Mouse (Mus musculus): ENCODE measurements around the gene Rcbtb2.

The Rcbtb2 gene

GRCm38 (mm10) chr14:73169926-73170844 lies 47.3 kb downstream of the Rcbtb2 start:
- H3K9me3 ChIP-seq (ENCODE audit: low read length), result no peaks in the 10 kb centered on the region
- peaks cover 4% of the 10 kb centered on the region; the same call in 1 of the 2 replicates for H3K4me1 ChIP-seq (replicated peaks; ENCODE audit: low read depth, low read length)
- H3K4me3 ChIP-seq (replicated peaks; ENCODE audit: low read length), result no peak overlapping the region
- no peaks in the 10 kb centered on the region for H3K27me3 ChIP-seq (ENCODE audit: insufficient read depth, low read length)
- TF ChIP-seq CTCF (conservative IDR thresholded peaks at IDR 0.05; ENCODE audit: low read length) (no peak), POU5F1 (IDR thresholded peaks at IDR 0.05; ENCODE audit: borderline replicate concordance, low read length) (no peak), NANOG (IDR thresholded peaks at IDR 0.05; ENCODE audit: borderline replicate concordance, low read length) (no peak)
- H3K36me3 ChIP-seq (ENCODE audit: insufficient read depth, low read length), result 0 out of 2 replicates have a peak, but pooled peaks cover 2% of the 10 kb centered on the region

GRCm38 (mm10) chr14:73172196-73173011 lies 49.6 kb downstream of the Rcbtb2 start:
- no peaks in the 10 kb centered on the region for H3K9me3 ChIP-seq (ENCODE audit: low read length)
- peaks cover 3% of the 10 kb centered on the region; the same call in 1 of the 2 replicates for H3K36me3 ChIP-seq (ENCODE audit: insufficient read depth, low read length)
- no peaks in the 10 kb centered on the region for H3K27me3 ChIP-seq (ENCODE audit: insufficient read depth, low read length)
- H3K4me1 ChIP-seq (replicated peaks; ENCODE audit: low read depth, low read length), result peaks cover 4% of the 10 kb centered on the region; the same call in 1 of the 2 replicates
- TF ChIP-seq CTCF (conservative IDR thresholded peaks at IDR 0.05; ENCODE audit: low read length) (no peak), POU5F1 (IDR thresholded peaks at IDR 0.05; ENCODE audit: borderline replicate concordance, low read length) (no peak), NANOG (IDR thresholded peaks at IDR 0.05; ENCODE audit: borderline replicate concordance, low read length) (no peak)
- H3K4me3 ChIP-seq (replicated peaks; ENCODE audit: low read length), result no peak overlapping the region

- H3K4me1 ChIP-seq (replicated peaks; ENCODE audit: low read depth, low read length), result peaks cover 4% of the 10 kb centered on the region; the same call in 1 of the 2 replicates
- no peak overlapping the region for H3K4me3 ChIP-seq (replicated peaks; ENCODE audit: low read length)
- no peak for TF ChIP-seq NANOG (IDR thresholded peaks at IDR 0.05; ENCODE audit: borderline replicate concordance, low read length)
- no peak for TF ChIP-seq CTCF (conservative IDR thresholded peaks at IDR 0.05; ENCODE audit: low read length)
- no peak for TF ChIP-seq POU5F1 (IDR thresholded peaks at IDR 0.05; ENCODE audit: borderline replicate concordance, low read length)
- H3K27me3 ChIP-seq (ENCODE audit: insufficient read depth, low read length), result no peaks in the 10 kb centered on the region
- no peaks in the 10 kb centered on the region for H3K9me3 ChIP-seq (ENCODE audit: low read length)
- H3K36me3 ChIP-seq (ENCODE audit: insufficient read depth, low read length), result peaks cover 3% of the 10 kb centered on the region; the same call in 1 of the 2 replicates
These were observed 50.8 kb downstream of the Rcbtb2 start for GRCm38 (mm10) chr14:73173662-73174061.

- no peak overlapping the region for H3K4me3 ChIP-seq (replicated peaks; ENCODE audit: low read length)
- TF ChIP-seq NANOG (IDR thresholded peaks at IDR 0.05; ENCODE audit: borderline replicate concordance, low read length) (no peak), POU5F1 (IDR thresholded peaks at IDR 0.05; ENCODE audit: borderline replicate concordance, low read length) (no peak), CTCF (conservative IDR thresholded peaks at IDR 0.05; ENCODE audit: low read length) (no peak)
- H3K9me3 ChIP-seq (ENCODE audit: low read length), result no peaks in the 10 kb centered on the region
- peaks cover 4% of the 10 kb centered on the region; the same call in 1 of the 2 replicates for H3K4me1 ChIP-seq (replicated peaks; ENCODE audit: low read depth, low read length)
- no peaks in the 10 kb centered on the region for H3K27me3 ChIP-seq (ENCODE audit: insufficient read depth, low read length)
- H3K36me3 ChIP-seq (ENCODE audit: insufficient read depth, low read length), result peaks cover 3% of the 10 kb centered on the region; the same call in 1 of the 2 replicates
These were observed 51.5 kb downstream of the Rcbtb2 start for GRCm38 (mm10) chr14:73174091-73174995.

GRCm38 (mm10) chr14:73175031-73175430 lies 52.2 kb downstream of the Rcbtb2 start:
- peaks cover 3% of the 10 kb centered on the region; the same call in 1 of the 2 replicates for H3K36me3 ChIP-seq (ENCODE audit: insufficient read depth, low read length)
- H3K9me3 ChIP-seq (ENCODE audit: low read length), result no peaks in the 10 kb centered on the region
- H3K27me3 ChIP-seq (ENCODE audit: insufficient read depth, low read length), result no peaks in the 10 kb centered on the region
- TF ChIP-seq CTCF (conservative IDR thresholded peaks at IDR 0.05; ENCODE audit: low read length), result no peak
- no peak for TF ChIP-seq NANOG (IDR thresholded peaks at IDR 0.05; ENCODE audit: borderline replicate concordance, low read length)
- TF ChIP-seq POU5F1 (IDR thresholded peaks at IDR 0.05; ENCODE audit: borderline replicate concordance, low read length), result no peak
- no peak overlapping the region for H3K4me3 ChIP-seq (replicated peaks; ENCODE audit: low read length)
- H3K4me1 ChIP-seq (replicated peaks; ENCODE audit: low read depth, low read length), result peaks cover 1% of the 10 kb centered on the region; the same call in 1 of the 2 replicates

GRCm38 (mm10) chr14:73175814-73176213 lies 53.0 kb downstream of the Rcbtb2 start:
- no peaks in the 10 kb centered on the region for H3K27me3 ChIP-seq (ENCODE audit: insufficient read depth, low read length)
- TF ChIP-seq CTCF (conservative IDR thresholded peaks at IDR 0.05; ENCODE audit: low read length), result no peak
- no peak for TF ChIP-seq NANOG (IDR thresholded peaks at IDR 0.05; ENCODE audit: borderline replicate concordance, low read length)
- TF ChIP-seq POU5F1 (IDR thresholded peaks at IDR 0.05; ENCODE audit: borderline replicate concordance, low read length), result no peak
- H3K4me3 ChIP-seq (replicated peaks; ENCODE audit: low read length), result no peak overlapping the region
- no peaks in the 10 kb centered on the region for H3K9me3 ChIP-seq (ENCODE audit: low read length)
- H3K36me3 ChIP-seq (ENCODE audit: insufficient read depth, low read length), result peaks cover 3% of the 10 kb centered on the region; the same call in 1 of the 2 replicates
- no peaks in the 10 kb centered on the region for H3K4me1 ChIP-seq (replicated peaks; ENCODE audit: low read depth, low read length)

GRCm38 (mm10) chr14:73176266-73176665 lies 53.4 kb downstream of the Rcbtb2 start:
- Histone ChIP-seq H3K27me3 (ENCODE audit: insufficient read depth, low read length) (no peaks in the 10 kb centered on the region), H3K9me3 (ENCODE audit: low read length) (no peaks in the 10 kb centered on the region), H3K36me3 (ENCODE audit: insufficient read depth, low read length) (peaks cover 3% of the 10 kb centered on the region; the same call in 1 of the 2 replicates), H3K4me1 (replicated peaks; ENCODE audit: low read depth, low read length) (no peaks in the 10 kb centered on the region), H3K4me3 (replicated peaks; ENCODE audit: low read length) (no peak overlapping the region)
- TF ChIP-seq NANOG (IDR thresholded peaks at IDR 0.05; ENCODE audit: borderline replicate concordance, low read length), result no peak
- TF ChIP-seq POU5F1 (IDR thresholded peaks at IDR 0.05; ENCODE audit: borderline replicate concordance, low read length), result no peak
- TF ChIP-seq CTCF (conservative IDR thresholded peaks at IDR 0.05; ENCODE audit: low read length), result no peak

Data from E14TG2a.4 (cell line).